Mouse (Mus musculus) heart, postnatal 14 days (tissue): Measurements from ENCODE around the gene Mbtps2. TPM values are rescaled to one million over a fixed set of nuclear protein-coding genes. Genes with fewer than 3 reads are reported as not detected.
A peak's percentile ranks its signal among the peaks of the same experiment; 100 is the strongest.

ENCODE experiments used
- DNase-seq, 2 experiments: peaks; one replicate each; pipeline ENCODE4 v3.0.0; 2021 to 2022
- intact Hi-C: fragments of 180-260 bp; cut with DNase I; formaldehyde crosslinking; loops from one replicate; pipeline ENCODE4 v1.15.1; 2025
- total RNA-seq, 2 experiments: library from RNA; stranded (reverse); gene quantifications; 2 replicates each; pipeline ENCODE4 v1.2.3; 2021

Mbtps2 gene
- total RNA-seq, 2 experiments from 2014 or later: 13.2 to 14.4 TPM

GRCm38 (mm10) chrX:157563794-157564193 lies 34.7 kb downstream of the Mbtps2 start:
- intact Hi-C loops: loop anchor here (10.0 kb wide), 1 partner anchor 81 kb away; no protein-coding TSS in a partner anchor
- no peak for DNase-seq

DNA sequence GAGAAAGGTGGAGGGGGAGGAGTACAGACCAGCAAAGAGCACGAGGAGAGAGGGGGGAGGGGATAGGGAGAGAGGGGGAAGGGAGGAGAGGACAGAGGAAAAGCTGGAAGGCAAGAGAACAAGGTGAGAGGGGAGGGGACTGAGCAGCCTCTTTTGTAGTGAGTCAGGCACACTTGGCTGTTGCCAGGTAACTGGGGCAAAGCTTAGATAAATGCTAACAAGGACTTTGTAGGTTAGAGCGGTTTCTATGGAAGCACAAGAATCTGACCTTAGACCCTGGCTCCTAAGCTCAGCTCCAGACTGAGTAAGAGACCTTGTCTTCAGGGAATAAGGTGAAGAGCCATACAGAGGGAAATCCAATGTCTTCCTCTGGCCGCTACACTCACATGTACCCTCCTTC lies 51.4 kb downstream of the Mbtps2 start:
- intact Hi-C loops: no loop called here

GRCm38 (mm10) chrX:157506400-157506799 lies 92.1 kb downstream of the Mbtps2 start:
- intact Hi-C loops: no loop called here

More for the DNA sequence above, 51.4 kb downstream of the Mbtps2 start:
- DNase-seq: no peak

GRCm38 (mm10) chrX:157504506-157504905 lies 94.0 kb downstream of the Mbtps2 start:
- intact Hi-C loops: no loop called here

More at GRCm38 (mm10) chrX:157506400-157506799, 92.1 kb downstream of the Mbtps2 start:
- DNase-seq: no peak

GRCm38 (mm10) chrX:157501871-157502270 lies 96.6 kb downstream of the Mbtps2 start:
- no peak for DNase-seq
- intact Hi-C loops: no loop called here

More at GRCm38 (mm10) chrX:157504506-157504905, 94.0 kb downstream of the Mbtps2 start:
- no peak for DNase-seq

GRCm38 (mm10) chrX:157500004-157500403 lies 98.5 kb downstream of the Mbtps2 start:
- DNase-seq: no peak
- intact Hi-C loops: no loop called here

- no peak for DNase-seq
Observed at GRCm38 (mm10) chrX:157493159-157493558, 105.4 kb downstream of the Mbtps2 start.

DNA sequence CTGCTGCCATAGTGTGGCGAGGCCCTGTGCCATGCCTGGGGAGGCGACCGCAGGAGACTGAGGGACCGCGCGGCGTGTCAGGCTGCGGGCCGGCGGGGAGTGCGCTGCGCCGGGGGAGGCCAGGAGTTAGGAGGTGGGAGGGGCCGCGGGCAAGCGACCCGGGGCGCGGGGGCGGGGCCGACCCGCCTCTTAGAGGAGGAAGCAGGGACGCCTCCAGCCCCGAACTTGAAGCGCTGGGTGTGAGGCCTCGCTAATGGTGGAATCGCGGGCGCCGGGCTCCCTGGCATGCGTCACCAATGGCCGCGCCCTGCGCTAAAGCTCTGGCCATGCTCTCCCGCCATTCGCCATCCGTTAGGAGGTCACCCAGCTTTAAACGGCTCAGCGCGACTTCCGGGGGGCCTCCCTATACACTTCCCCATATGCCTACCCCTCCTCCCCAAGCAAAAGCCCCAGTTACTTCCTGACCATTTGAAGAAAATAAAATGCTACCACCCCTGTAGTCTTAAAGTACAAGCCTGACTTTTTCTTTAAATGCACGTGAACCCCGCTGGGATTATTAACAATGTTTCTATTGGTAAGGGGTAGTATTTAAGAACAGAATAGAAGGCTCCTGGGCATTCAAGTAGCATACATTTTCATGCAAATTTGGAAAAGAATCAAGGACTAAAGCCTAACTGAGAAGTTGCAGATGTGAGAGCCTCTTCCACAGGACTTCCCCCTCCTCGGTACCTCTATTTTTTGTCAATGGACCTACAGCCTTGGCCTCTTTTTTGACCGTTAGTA lies 106.4 kb downstream of the Mbtps2 start, which contains the start of gene Sms:
Sms (minus strand) TSS at position 344 of the 783 bp plus-strand sequence.
- peak; percentile 48 to 71 for DNase-seq
- intact Hi-C loops: no loop called here

More at GRCm38 (mm10) chrX:157493159-157493558, 105.4 kb downstream of the Mbtps2 start:
- intact Hi-C loops: no loop called here

GRCm38 (mm10) chrX:157491145-157491935 lies 107.2 kb downstream of the Mbtps2 start:
- DNase-seq: peak; percentile 23 to 38
- intact Hi-C loops: no loop called here

DNA sequence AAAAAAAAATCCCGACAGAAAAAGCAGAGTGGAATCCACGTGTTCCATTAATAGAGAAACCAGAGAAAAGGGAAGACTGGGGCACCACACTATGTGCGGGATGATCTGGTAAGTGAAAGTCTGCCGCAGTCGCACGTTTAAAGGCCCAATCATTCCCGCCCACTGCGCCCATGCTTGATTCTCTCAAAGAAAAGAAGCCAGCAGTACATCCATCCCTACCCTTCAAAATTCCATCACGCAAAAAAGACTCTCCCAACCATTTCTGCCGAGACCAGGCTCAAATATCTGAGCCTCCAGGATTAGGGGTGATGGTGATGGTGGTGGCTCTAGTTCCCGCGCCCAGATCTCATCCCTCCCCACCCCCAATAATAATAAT lies 107.8 kb downstream of the Mbtps2 start:
- intact Hi-C loops: no loop called here
- no peak for DNase-seq

- no peak for DNase-seq
- intact Hi-C loops: loop anchor here (5.0 kb wide), 1 partner anchor 112 kb away; no protein-coding TSS in a partner anchor
Observed at GRCm38 (mm10) chrX:157489871-157490721, 108.4 kb downstream of the Mbtps2 start.

DNA sequence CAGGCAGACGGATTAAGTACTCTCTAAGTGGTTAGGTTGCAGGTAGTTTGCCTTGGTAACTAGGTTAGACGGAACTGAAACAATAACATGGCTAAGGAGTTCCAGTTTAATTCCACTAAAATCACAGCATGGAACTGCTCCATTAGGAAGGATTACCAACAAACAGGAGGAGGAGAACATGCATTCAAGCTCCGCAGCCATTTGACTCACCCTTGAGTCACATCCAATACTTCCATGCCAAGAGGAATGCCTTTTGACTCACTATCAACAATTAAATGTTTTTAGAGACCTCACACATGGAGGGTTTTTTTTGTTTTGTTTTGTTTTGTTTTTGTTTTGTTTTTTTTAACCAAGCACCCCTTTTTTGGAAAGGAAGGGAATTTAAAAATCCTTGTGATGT lies 109.7 kb downstream of the Mbtps2 start:
- intact Hi-C loops: loop anchor here (5.0 kb wide), 1 partner anchor 113 kb away; no protein-coding TSS in a partner anchor
- no peak for DNase-seq

GRCm38 (mm10) chrX:157486765-157487164 lies 111.8 kb downstream of the Mbtps2 start:
- DNase-seq: peak; percentile 11 to 45
- intact Hi-C loops: loop anchor here (2.0 to 5.0 kb wide), 2 partner anchors 116 to 158 kb away; no protein-coding TSS in a partner anchor

Other genes starting within 250 kb of the Mbtps2 start
- gene Phex, start 183.4 kb downstream of the Mbtps2 start, total RNA-seq: under 1 TPM; 0.07 to 0.10 TPM
- 10 to 100 TPM; 26.0 to 28.9 TPM for gene Sms, start 106.4 kb downstream of the Mbtps2 start, total RNA-seq
- gene Yy2, start 29.7 kb downstream of the Mbtps2 start, total RNA-seq: under 1 TPM in 1 of 2 experiments, not detected in 1; 0.60 TPM
- 100 to 1,000 TPM; 392 to 395 TPM for gene Smpx, start 100.2 kb upstream of the Mbtps2 start, total RNA-seq
- gene Klhl34, start 219.7 kb upstream of the Mbtps2 start, total RNA-seq: 1 to 10 TPM in 1 of 2 experiments, under 1 TPM in 1; 0.50 to 1.4 TPM